Mouse (Mus musculus): ENCODE measurements around the gene Calm3.

The Calm3 gene

DNA sequence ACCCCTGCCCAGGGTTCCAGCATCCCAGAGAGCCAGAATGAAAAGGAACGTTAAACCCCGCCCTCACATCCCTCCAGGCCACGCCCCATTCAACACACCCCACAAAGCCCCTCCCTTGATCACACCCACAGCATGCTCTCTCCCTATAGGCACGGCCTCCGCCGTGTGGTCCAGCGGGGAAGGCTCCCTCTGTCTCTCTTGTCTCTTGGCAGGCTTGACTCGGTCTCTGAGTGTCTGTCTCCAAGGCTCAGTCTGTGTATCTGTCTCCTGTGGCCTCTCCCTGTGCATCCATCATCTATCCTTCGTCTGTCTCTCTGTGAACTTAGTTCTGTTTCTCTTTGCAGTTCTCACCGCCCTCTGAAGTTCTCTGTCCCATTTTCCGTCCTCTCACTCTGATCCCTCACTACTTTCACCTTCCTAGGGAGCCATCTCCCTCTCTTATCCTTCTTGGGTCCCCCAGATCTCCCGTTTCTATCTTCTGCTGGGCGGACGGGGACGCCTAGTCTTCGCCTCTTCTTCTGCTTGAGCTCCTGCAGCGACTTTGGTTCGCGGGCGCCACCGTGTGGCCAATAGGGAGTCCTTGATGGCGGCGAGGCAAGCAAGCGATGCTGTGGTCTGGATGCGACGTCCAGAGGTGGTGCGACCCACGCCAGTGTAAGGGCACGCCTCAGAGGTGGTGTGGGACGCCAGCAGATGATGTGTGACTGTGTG lies 32.1 kb downstream of the Calm3 start, which contains the start of gene Gng8:
Gng8 (plus strand) TSS at position 146 of the 711 bp plus-strand sequence.
- peak; percentile 79 to 85 for DNase-seq (ENCODE audit: low spot score in 2 of 2)

- DNase-seq (ENCODE audit: low spot score in 2 of 2): no peak
Observed at GRCm38 (mm10) chr7:16890944-16891343, 33.0 kb downstream of the Calm3 start.

- no peak for DNase-seq (ENCODE audit: low spot score in 2 of 2)
Observed at GRCm38 (mm10) chr7:16890536-16890935, 33.4 kb downstream of the Calm3 start.

- DNase-seq (ENCODE audit: low spot score in 2 of 2): no peak
Observed at GRCm38 (mm10) chr7:16885905-16886304, 38.0 kb downstream of the Calm3 start.

DNA sequence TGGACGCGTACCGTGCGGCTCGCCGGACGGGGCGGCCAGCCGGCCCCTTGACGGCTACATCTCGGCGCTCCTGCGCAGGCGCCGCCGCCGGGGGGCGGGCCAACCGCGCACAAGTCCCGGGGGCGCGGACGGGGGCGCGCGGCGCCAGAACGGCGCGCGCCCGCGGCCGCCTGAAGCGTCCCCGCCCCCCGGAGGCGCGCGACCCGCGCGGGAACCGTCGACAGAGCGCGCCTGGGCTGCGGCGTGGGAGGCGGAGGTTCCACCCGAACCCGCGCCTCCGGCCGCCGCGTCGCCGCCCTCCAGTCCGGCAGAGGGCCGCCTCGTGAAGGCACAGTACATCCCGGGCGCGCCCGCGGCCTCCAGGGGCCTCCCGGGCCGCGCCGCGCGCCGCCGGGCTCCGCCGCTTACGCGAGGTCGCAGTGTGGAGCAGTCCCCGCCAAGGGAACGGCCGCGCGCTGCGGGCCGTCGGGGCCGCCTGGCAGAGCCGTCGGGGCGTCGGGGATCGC lies 38.6 kb downstream of the Calm3 start:
- no peak for DNase-seq (ENCODE audit: low spot score in 2 of 2)

GRCm38 (mm10) chr7:16884334-16884733 lies 39.6 kb downstream of the Calm3 start:
- DNase-seq (ENCODE audit: low spot score in 2 of 2): no peak

GRCm38 (mm10) chr7:16883162-16883561 lies 40.8 kb downstream of the Calm3 start:
- DNase-seq (ENCODE audit: low spot score in 2 of 2): no peak

GRCm38 (mm10) chr7:16880615-16881014 lies 43.3 kb downstream of the Calm3 start:
- no peak for DNase-seq (ENCODE audit: low spot score in 2 of 2)

DNA sequence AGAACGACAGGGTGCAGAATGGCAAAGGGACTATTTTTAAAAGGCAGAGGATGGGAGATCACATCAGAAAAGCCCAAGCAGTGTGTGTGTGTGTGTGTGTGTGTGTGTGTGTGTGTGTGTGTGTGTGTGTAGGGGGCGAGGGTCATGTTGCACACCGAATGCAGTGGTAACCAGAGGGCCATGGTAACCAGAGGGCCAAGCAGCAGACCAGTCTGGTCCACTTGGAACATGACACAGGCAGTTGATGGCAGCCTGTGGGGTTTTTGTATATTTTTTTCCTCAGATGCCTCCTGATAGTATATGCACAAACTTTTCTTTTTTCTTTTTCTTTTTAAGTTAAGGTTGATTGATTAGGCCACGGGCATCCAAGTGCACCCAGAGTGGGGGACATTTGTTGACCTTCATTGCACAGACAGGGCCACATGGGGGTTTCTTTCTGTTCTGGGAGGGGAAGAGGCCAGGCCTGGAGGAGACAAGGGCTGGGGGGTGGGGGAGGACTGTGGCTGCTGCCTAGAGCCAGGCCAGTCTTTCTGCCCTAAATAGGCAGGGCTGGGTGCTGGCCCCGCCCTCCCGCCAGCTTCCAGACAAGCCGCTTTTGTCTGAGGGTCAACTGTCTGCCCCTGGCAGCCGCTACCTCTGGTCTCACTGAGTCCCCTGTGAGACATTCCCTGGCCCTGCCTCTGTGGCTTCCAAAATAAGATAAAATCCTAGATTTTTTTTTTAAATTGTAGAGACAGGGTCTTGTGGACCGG lies 43.9 kb downstream of the Calm3 start:
- no peak for DNase-seq (ENCODE audit: low spot score in 2 of 2)

DNA sequence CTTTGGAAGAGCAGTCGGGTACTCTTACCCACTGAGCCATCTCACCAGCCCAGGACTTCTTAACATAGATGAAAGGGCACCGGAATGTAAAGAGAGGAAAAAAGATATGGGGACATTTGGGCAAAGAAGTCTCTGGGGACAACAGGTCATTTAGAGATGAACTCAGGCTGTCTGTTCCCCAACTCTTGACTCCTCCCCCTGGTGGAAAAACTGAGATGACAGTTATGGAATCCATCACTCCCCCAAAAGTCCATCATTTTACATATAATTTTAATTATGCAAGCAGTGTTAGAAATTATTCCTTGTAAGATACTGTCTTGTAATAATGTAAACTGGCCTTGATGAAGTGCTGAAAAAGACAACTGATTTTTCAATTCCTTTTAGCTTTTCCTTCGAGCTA lies 46.2 kb downstream of the Calm3 start:
- no peak for DNase-seq (ENCODE audit: low spot score in 2 of 2)

GRCm38 (mm10) chr7:16876608-16877007 lies 47.3 kb downstream of the Calm3 start:
- no peak for DNase-seq (ENCODE audit: low spot score in 2 of 2)

DNA sequence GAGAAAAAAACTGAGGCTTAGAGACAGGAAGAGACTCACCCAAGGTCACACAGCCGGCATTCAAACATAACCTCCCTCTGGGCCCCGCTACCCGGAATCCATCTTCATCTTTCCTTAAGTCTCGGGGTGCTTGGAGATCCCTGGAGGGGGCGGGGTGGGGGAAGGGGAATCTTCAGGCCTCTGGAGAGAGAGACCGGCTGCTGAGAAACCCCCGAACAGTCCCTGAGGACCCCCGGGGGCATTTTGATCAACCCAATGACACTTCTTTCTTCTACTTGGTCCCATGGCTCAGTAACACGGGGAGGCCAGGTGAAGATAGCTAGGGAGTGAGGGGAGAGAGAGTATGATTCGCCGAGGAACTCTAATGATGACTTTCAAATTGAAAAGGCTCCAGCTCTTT lies 47.9 kb downstream of the Calm3 start:
- no peak for DNase-seq (ENCODE audit: low spot score in 2 of 2)

GRCm38 (mm10) chr7:16875326-16875725 lies 48.6 kb downstream of the Calm3 start:
- DNase-seq (ENCODE audit: low spot score in 2 of 2): no peak

DNA sequence AGATGAGACGGTGACA lies 48.8 kb downstream of the Calm3 start, which contains the start of gene Dact3:
Dact3 (plus strand) TSS at position 8 of the 16 bp plus-strand sequence.
- DNase-seq (ENCODE audit: low spot score in 2 of 2): no peak

- peak; percentile 99 for DNase-seq (ENCODE audit: low spot score in 2 of 2)
Observed at GRCm38 (mm10) chr7:16874756-16875309, 49.1 kb downstream of the Calm3 start.

DNA sequence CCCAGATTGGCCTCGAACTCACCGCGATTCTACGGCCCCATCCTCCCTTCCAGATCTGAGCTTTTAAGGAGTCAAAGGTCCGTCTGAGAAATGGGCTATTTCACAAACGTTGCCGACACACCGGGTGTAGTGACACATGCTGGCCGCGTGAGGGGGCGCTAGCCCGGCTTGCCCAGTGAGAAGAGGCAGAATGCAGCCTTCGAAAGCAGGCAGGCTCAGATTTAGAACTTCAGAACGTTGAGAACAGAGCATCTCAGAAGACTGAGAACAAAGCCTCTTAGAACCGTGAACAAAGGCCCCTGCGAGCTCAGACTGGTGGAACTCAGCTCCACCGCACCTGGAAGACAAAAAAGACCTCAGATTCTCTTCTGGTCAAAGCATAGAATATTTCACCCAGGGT lies 49.7 kb downstream of the Calm3 start:
- peak; percentile 46 to 60 for DNase-seq (ENCODE audit: low spot score in 2 of 2)

GRCm38 (mm10) chr7:16873392-16873791 lies 50.5 kb downstream of the Calm3 start:
- no peak for DNase-seq (ENCODE audit: low spot score in 2 of 2)

DNA sequence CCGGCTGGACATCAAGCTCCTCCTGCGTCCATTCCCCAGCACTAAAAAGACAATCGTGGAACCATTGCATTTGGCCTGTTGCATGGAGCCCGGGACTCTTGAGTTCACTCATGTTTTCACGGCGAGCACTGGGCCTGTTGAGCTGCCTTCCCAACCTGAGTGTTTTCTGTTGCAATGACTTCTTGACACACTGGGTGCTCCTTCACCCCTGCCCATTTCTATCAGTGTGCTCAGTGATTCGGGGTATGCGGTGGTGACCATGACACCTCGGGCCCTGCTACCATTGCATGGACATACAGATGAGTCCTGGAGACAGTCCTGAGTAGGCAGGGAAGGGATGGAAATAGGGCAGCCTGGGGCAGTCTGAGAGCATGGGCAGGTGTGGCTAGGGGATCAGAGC lies 51.4 kb downstream of the Calm3 start:
- no peak for DNase-seq (ENCODE audit: low spot score in 2 of 2)

DNA sequence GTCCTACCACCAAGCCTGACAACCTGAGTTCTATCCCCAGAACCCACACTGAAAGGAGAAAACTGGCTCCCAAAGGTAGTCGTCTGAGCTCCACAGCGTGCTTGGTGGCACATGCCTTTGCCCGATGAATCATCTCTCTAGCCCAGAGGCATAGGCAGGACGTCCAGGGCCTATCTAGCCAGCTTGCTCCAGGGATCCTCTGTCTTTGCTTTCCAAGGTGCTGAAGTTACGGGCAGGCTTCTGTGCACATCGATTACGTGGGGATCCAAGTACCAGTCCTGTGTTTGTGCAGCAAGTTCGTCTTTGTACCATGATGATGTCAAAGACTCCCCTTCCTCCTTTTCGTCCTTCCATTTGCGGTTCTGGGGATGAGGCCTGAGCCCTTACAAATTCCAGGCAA lies 52.3 kb downstream of the Calm3 start:
- no peak for DNase-seq (ENCODE audit: low spot score in 2 of 2)

DNA sequence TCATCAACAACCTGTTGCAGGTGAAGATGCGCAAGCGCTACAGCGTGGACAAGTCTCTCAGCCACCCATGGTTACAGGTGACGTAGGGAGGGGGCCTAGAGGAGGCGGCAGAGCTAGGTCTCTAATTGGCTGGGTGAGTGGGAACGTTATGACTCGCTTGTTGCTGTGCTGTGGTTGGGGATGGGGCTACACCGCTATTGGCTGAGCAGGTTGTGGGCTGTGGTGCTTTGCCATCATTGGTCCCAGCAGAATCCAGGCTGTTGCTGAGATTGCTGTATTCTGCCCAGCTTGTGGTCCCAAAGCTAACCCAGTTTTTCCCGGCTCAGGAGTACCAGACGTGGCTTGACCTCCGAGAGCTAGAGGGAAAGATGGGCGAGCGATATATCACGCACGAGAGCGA lies 54.4 kb downstream of the Calm3 start:
- DNase-seq (ENCODE audit: low spot score in 2 of 2): peak; percentile 61 to 81

DNA sequence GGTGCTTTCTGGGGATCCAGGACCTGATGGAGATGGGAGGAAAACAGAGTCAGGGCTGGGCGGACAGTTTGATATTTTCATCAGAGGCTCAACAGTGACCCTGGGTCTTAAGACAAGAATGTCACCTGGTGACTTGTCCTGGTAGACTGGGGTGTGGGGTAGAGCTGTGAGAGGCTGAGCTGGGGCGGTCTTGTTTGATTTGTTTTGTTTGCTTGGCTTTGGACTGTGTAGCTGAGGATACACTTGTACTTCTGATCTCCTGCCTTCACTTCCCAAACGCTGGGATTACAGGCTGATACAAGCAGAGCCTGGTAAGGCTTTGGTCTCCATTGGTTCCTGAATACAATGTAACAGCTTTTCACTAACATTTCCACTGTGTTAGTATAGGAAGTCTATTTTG lies 56.4 kb downstream of the Calm3 start:
- no peak for DNase-seq (ENCODE audit: low spot score in 2 of 2)
